In the genomic region with DNA sequence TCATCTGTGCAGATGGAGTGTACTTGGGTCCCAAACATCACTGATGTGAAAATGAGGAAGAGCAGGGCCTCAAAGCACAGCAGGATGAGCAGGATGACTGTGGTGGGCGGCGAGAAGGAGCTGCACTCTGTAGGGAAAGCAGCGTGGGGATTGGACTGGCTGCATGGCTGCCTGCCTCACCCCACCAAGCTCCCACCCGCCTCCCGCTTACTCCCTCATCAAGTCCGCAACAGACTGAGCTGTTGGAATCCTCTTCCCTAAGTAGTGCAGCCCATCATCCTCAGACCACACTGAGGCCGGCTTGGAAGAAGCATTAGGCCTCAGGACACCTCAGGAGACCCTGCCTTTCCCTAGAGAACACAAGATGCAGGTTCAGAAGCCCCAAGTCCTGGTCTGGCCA, we compare ENCODE assay signal across 14 mouse cellular contexts. TPM values are rescaled to one million over a fixed set of nuclear protein-coding genes. Genes with fewer than 3 reads are reported as not detected.
"Had no signal": no experiment of that assay in that cellular context is flagged by ENCODE, and none has a peak within 500 bp of the region (broad histone marks: within the 10 kb centered on the region; RNA-seq: fewer than 3 reads in every experiment).

No protein-coding gene starts in this region.

- ATAC-seq: hindbrain, embryonic 16.5 days; inflammation-experienced regulatory T-cells, adult 6 months; intestine, postnatal 0 days; lung, postnatal 0 days; midbrain, embryonic 13.5 days had no signal

- H3K4me2 ChIP-seq: liver, embryonic 11.5 days; liver, embryonic 15.5 days; midbrain, embryonic 13.5 days had no signal

- H3K4me1 ChIP-seq: limb, embryonic 10.5 days; midbrain, embryonic 13.5 days had no signal

- H3K9ac ChIP-seq: liver, embryonic 15.5 days; midbrain, embryonic 13.5 days had no signal

- H3K9me3 ChIP-seq: limb, embryonic 10.5 days; liver, embryonic 15.5 days; midbrain, embryonic 13.5 days had no signal

- H3K27me3 ChIP-seq: liver, embryonic 15.5 days; midbrain, embryonic 13.5 days had no signal

- H3K27ac ChIP-seq: limb, embryonic 10.5 days; liver, embryonic 15.5 days; midbrain, embryonic 13.5 days had no signal

- DNase-seq: kidney, postnatal 14 days; lung, adult 2 months; lung, postnatal 36 days; spleen, adult 18-20 months; thymus, adult 2 months; thymus, postnatal 25 days had no signal

- H3K4me3 ChIP-seq: limb, embryonic 10.5 days; liver, embryonic 15.5 days; midbrain, embryonic 13.5 days had no signal

RNA-seq across cellular contexts. Expression of gene Tgm4, which starts 45.8 kb away (rescaled TPM):
- polyA plus RNA-seq: intestine, postnatal 0 days had no signal
